21 mouse cellular contexts compared by ENCODE assay signal in genomic region chr5:92413271-92413981, GRCm38 (mm10). TPM values are rescaled to one million over a fixed set of nuclear protein-coding genes. Genes with fewer than 3 reads are reported as not detected.
DNase-seq lines count a peak whose midpoint lies in the region; ATAC-seq and TF ChIP-seq lines count a peak whose summit lies in the region.
"Had no signal": no experiment of that assay in that cellular context is flagged by ENCODE, and none has a peak within 500 bp of the region (broad histone marks: within the 10 kb centered on the region; RNA-seq: fewer than 3 reads in every experiment).

No protein-coding gene starts in this region.

- no peak overlapping the region for H3K9ac ChIP-seq in forebrain, embryonic 15.5 days (replicated peaks)
- no peak overlapping the region for H3K9ac ChIP-seq in forebrain, embryonic 11.5 days (ENCODE audit: low read length)
- no peak overlapping the region for H3K9ac ChIP-seq in liver, embryonic 13.5 days
- H3K9ac ChIP-seq in liver, embryonic 12.5 days, result no peak overlapping the region
- H3K9ac ChIP-seq in stomach, embryonic 15.5 days, result no peak overlapping the region
- H3K9ac ChIP-seq in stomach, postnatal 0 days (ENCODE audit: low read length), result no peak overlapping the region
- H3K9ac ChIP-seq: forebrain, postnatal 0 days; heart, embryonic 15.5 days; hindbrain, embryonic 12.5 days had no signal

- H3K4me2 ChIP-seq in forebrain, embryonic 15.5 days (replicated peaks), result no peak overlapping the region
- H3K4me2 ChIP-seq in forebrain, embryonic 11.5 days (ENCODE audit: low read depth, low read length, severe bottlenecking), result no peak overlapping the region
- H3K4me2 ChIP-seq in liver, embryonic 13.5 days, result no peak overlapping the region
- H3K4me2 ChIP-seq in liver, embryonic 12.5 days, result no peak overlapping the region
- H3K4me2 ChIP-seq in stomach, embryonic 15.5 days, result no peak overlapping the region
- H3K4me2 ChIP-seq in stomach, postnatal 0 days (replicated peaks; ENCODE audit: low read depth), result no peak overlapping the region
- H3K4me2 ChIP-seq: heart, embryonic 15.5 days; hindbrain, embryonic 12.5 days had no signal

- H3K36me3 ChIP-seq in forebrain, embryonic 15.5 days, result peaks cover 39% of the 10 kb centered on the region
- peaks cover 7% of the 10 kb centered on the region; the same call in 1 of the 2 replicates for H3K36me3 ChIP-seq in forebrain, embryonic 11.5 days (ENCODE audit: control insufficient read depth, insufficient read depth, low read length)
- H3K36me3 ChIP-seq in liver, embryonic 13.5 days, result peaks cover 43% of the 10 kb centered on the region
- H3K36me3 ChIP-seq in liver, embryonic 12.5 days, result peaks cover 45% of the 10 kb centered on the region
- peaks cover 21% of the 10 kb centered on the region for H3K36me3 ChIP-seq in stomach, embryonic 15.5 days
- peaks cover 12% of the 10 kb centered on the region for H3K36me3 ChIP-seq in stomach, postnatal 0 days (ENCODE audit: control insufficient read depth, insufficient read depth, low read length)

- ATAC-seq in forebrain, embryonic 15.5 days (replicated peaks), result peak; percentile 39; the same call in 1 of the 2 replicates
- ATAC-seq in forebrain, embryonic 11.5 days (replicated peaks; ENCODE audit: low FRiP score), result no peak
- 0 out of 2 replicates have a peak, but pooled peaks have one; percentile 20 for ATAC-seq in liver, embryonic 13.5 days (ENCODE audit: low read depth)
- ATAC-seq in liver, embryonic 12.5 days, result no peak
- ATAC-seq in stomach, embryonic 15.5 days (ENCODE audit: insufficient read depth, low FRiP score, low read depth), result peak; percentile 4; the same call in 1 of the 2 replicates
- no peak for ATAC-seq in stomach, postnatal 0 days (ENCODE audit: low FRiP score, low TSS enrichment)
- ATAC-seq in megakaryocyte progenitor cell, adult 5-6 weeks (replicated peaks; ENCODE audit: poor library complexity), result 0 out of 2 replicates have a peak, but pooled peaks have one; percentile 32
- ATAC-seq: forebrain, postnatal 0 days; Patski had no signal

- no peaks in the 10 kb centered on the region for H3K4me1 ChIP-seq in forebrain, embryonic 15.5 days
- no peaks in the 10 kb centered on the region for H3K4me1 ChIP-seq in forebrain, embryonic 11.5 days (replicated peaks; ENCODE audit: control insufficient read depth, insufficient read depth, low read length)
- no peaks in the 10 kb centered on the region for H3K4me1 ChIP-seq in liver, embryonic 13.5 days (replicated peaks)
- H3K4me1 ChIP-seq in liver, embryonic 12.5 days, result no peaks in the 10 kb centered on the region
- H3K4me1 ChIP-seq in stomach, embryonic 15.5 days, result no peaks in the 10 kb centered on the region
- H3K4me1 ChIP-seq in stomach, postnatal 0 days (replicated peaks; ENCODE audit: control insufficient read depth, insufficient read depth), result no peaks in the 10 kb centered on the region

- no peak overlapping the region for H3K4me3 ChIP-seq in forebrain, embryonic 15.5 days
- H3K4me3 ChIP-seq in forebrain, embryonic 11.5 days (ENCODE audit: low read depth, low read length), result no peak overlapping the region
- H3K4me3 ChIP-seq in liver, embryonic 13.5 days (replicated peaks), result no peak overlapping the region
- H3K4me3 ChIP-seq in liver, embryonic 12.5 days, result no peak overlapping the region
- H3K4me3 ChIP-seq in stomach, embryonic 15.5 days (replicated peaks), result no peak overlapping the region
- H3K4me3 ChIP-seq in stomach, postnatal 0 days (ENCODE audit: low read depth, low read length), result no peak overlapping the region
- H3K4me3 ChIP-seq: heart, embryonic 15.5 days; hindbrain, embryonic 12.5 days had no signal

- no peak overlapping the region for H3K27ac ChIP-seq in forebrain, embryonic 15.5 days (replicated peaks)
- no peak overlapping the region for H3K27ac ChIP-seq in forebrain, embryonic 11.5 days (ENCODE audit: low read depth, low read length)
- no peak overlapping the region for H3K27ac ChIP-seq in liver, embryonic 13.5 days
- H3K27ac ChIP-seq in liver, embryonic 12.5 days, result no peak overlapping the region
- H3K27ac ChIP-seq in stomach, embryonic 15.5 days, result no peak overlapping the region
- no peak overlapping the region for H3K27ac ChIP-seq in stomach, postnatal 0 days (replicated peaks)
- H3K27ac ChIP-seq: heart, embryonic 15.5 days; hindbrain, embryonic 12.5 days had no signal

- DNase-seq in forebrain, embryonic 11.5 days (ENCODE audit: low spot score), result no peak
- no peak for DNase-seq in liver, embryonic 13.5 days
- no peak for DNase-seq in stomach, postnatal 0 days (ENCODE audit: low spot score)
- no peak for DNase-seq in thymus, postnatal 0 days (ENCODE audit: low spot score)
- DNase-seq: adrenal gland, postnatal 25 days; cerebellum, adult 11-12 months; cerebellum, adult 9-11 months; embryo, embryonic 11 days; forebrain, postnatal 0 days; kidney, adult 11 months; kidney, postnatal 25 days; liver; lung, postnatal 4 days; thymus, adult 2 months had no signal

- TF ChIP-seq CTCF in stomach, postnatal 0 days (IDR thresholded peaks at IDR 0.05; ENCODE audit: low read depth), result no peak

- TF ChIP-seq EP300 in stomach, postnatal 0 days (optimal IDR thresholded peaks at IDR 0.05), result no peak

- 93% methylated on average over 11 of the region's 11 CpGs for WGBS in forebrain, embryonic 15.5 days
- 90% methylated on average over 11 of the region's 11 CpGs for WGBS in forebrain, embryonic 11.5 days
- 75% methylated on average over 11 of the region's 11 CpGs for WGBS in liver, embryonic 13.5 days (ENCODE audit: insufficient replicate concordance)
- WGBS in liver, embryonic 12.5 days (ENCODE audit: insufficient replicate concordance), result 78% methylated on average over 11 of the region's 11 CpGs
- WGBS in stomach, embryonic 15.5 days, result 85% methylated on average over 11 of the region's 11 CpGs
- 87% methylated on average over 11 of the region's 11 CpGs for WGBS in stomach, postnatal 0 days

- H3K27me3 ChIP-seq in forebrain, embryonic 15.5 days, result no peaks in the 10 kb centered on the region
- H3K27me3 ChIP-seq in forebrain, embryonic 11.5 days (ENCODE audit: control insufficient read depth, insufficient read depth, low read length), result no peaks in the 10 kb centered on the region
- H3K27me3 ChIP-seq in liver, embryonic 13.5 days, result no peaks in the 10 kb centered on the region
- no peaks in the 10 kb centered on the region for H3K27me3 ChIP-seq in liver, embryonic 12.5 days (replicated peaks)
- H3K27me3 ChIP-seq in stomach, embryonic 15.5 days (replicated peaks), result no peaks in the 10 kb centered on the region
- H3K27me3 ChIP-seq in stomach, postnatal 0 days (ENCODE audit: control insufficient read depth, insufficient read depth, low read length), result no peaks in the 10 kb centered on the region
- H3K27me3 ChIP-seq: heart, embryonic 15.5 days; hindbrain, embryonic 12.5 days; Patski had no signal

- H3K9me3 ChIP-seq in forebrain, embryonic 15.5 days, result no peaks in the 10 kb centered on the region
- no peaks in the 10 kb centered on the region for H3K9me3 ChIP-seq in forebrain, embryonic 11.5 days (ENCODE audit: control insufficient read depth, low read length)
- H3K9me3 ChIP-seq in liver, embryonic 13.5 days (replicated peaks), result no peaks in the 10 kb centered on the region
- no peaks in the 10 kb centered on the region for H3K9me3 ChIP-seq in liver, embryonic 12.5 days (replicated peaks)
- H3K9me3 ChIP-seq in stomach, embryonic 15.5 days, result no peaks in the 10 kb centered on the region
- no peaks in the 10 kb centered on the region for H3K9me3 ChIP-seq in stomach, postnatal 0 days (ENCODE audit: control insufficient read depth, low read length)
- H3K9me3 ChIP-seq: heart, embryonic 15.5 days; hindbrain, embryonic 12.5 days had no signal

RNA-seq across cellular contexts. Expression of gene Nup54, which starts 21.6 kb away (rescaled TPM):
- 55.7 and 60.0 TPM in 2 replicates for polyA plus RNA-seq in forebrain, embryonic 15.5 days (2015; fragmentation: Nextera tagmentation; extraction: Ambion mirVana)
- polyA plus RNA-seq in forebrain, embryonic 11.5 days (2014; fragmentation: Nextera tagmentation; extraction: Ambion mirVana), result 65.9 and 70.5 TPM in 2 replicates
- 39.6 and 45.0 TPM in 2 replicates for polyA plus RNA-seq in liver, embryonic 13.5 days (2015; fragmentation: Nextera tagmentation; extraction: Ambion mirVana)
- 49.0 and 49.2 TPM in 2 replicates for polyA plus RNA-seq in liver, embryonic 12.5 days (2016; fragmentation: Nextera tagmentation; extraction: Ambion mirVana)
- 42.8 and 43.5 TPM in 2 replicates for polyA plus RNA-seq in stomach, embryonic 15.5 days (2015; fragmentation: Nextera tagmentation; extraction: Ambion mirVana)
- polyA plus RNA-seq in stomach, postnatal 0 days (2015; fragmentation: Nextera tagmentation; extraction: Ambion mirVana), result 20.5 and 21.4 TPM in 2 replicates
- total RNA-seq in megakaryocyte progenitor cell, adult 5-6 weeks (2015), result 78.1 and 96.0 TPM in 2 replicates
- 75.8 and 82.2 TPM in 2 replicates for total RNA-seq in megakaryocyte progenitor cell, adult 5-6 weeks (2017)
- polyA plus RNA-seq in thymus, postnatal 0 days (2015; fragmentation: Nextera tagmentation; extraction: Ambion mirVana), result 44.2 and 44.6 TPM in 2 replicates

Comparison
In these comparisons a context has a peak if more than half of its experiments do, and no peak if none do; other contexts are left out.
1. ATAC-seq: peak in forebrain, embryonic 15.5 days (single experiment), liver, embryonic 13.5 days (single experiment), stomach, embryonic 15.5 days (single experiment) and megakaryocyte progenitor cell, adult 5-6 weeks (single experiment); none in forebrain, embryonic 11.5 days (single experiment), liver, embryonic 12.5 days (single experiment) and stomach, postnatal 0 days (single experiment).